Mouse (Mus musculus): ENCODE data around the gene Kiz. TPM values are rescaled to one million over a fixed set of nuclear protein-coding genes. Genes with fewer than 3 reads are reported as not detected.

Gene Kiz
- total RNA-seq (2021), result 10 to 100 TPM; 46.4 to 47.3 TPM
- long read RNA-seq, experiment 1, transcript Kiz-201 (14 exons, 2,183 nt), result major isoform, 57 of 81 reads
- long read RNA-seq, experiment 1, partial matches to known transcripts, result 8 of 81 reads
- long read RNA-seq, experiment 1, other reads (novel, unspliced or antisense), result 16 of 81 reads
- long read RNA-seq, experiment 2, transcript Kiz-201 (14 exons, 2,183 nt), result major isoform, 15 of 24 reads
- long read RNA-seq, experiment 2, partial matches to known transcripts, result 2 of 24 reads
- long read RNA-seq, experiment 2, other reads (novel, unspliced or antisense), result 7 of 24 reads

DNA sequence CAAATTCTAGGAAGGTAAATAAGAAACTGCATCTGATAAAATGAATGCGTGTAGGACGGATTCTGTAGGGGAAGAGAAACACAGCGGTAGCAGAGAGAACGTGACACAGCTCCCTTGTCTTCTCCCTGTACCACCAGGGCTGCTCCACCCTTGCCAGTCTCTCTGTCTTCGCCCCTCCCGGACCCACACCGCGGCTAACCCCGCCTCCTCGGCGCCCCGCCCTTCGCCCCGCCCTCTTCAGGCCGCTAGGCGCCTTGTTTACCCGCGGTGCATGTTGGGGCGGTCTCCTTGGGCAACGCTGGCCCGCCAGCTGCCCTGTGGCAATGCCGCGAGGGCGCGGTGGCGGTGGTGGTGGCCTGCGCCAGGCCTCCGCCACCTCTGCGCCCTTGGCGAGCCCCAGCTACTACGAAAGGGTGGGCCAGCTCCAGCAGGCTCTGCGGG is at the start of gene Kiz:
Gene Kiz, plus strand, starts transcription at position 266 of the 441 bp plus-strand sequence.
- DNase-seq, result peak; percentile 97 to 98

DNA sequence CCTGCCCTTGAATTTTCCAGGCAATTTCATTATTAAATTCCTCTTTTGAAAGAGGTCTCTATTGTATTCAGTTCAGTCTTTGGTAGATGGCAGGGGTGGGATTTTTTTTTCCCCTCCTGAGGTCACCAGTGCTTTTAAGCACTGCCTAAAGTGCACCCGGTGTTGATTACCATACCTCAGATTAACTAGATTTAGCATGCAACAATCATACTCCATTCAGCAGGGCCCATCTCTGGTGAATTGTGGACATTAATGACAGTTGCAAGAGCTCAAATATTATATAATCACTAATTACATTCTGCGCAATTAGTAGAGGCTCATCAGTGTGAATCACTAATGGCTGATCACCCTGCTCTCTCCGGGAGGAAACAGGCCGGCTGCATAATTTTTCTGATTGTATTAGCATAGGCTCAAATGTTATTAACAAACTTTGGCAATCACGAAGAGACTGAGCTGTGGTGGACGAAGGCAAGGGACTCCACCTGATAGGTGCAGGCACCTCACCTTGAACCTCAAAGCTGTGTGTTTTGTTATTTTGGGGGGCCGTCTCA is 45.9 kb upstream of the Kiz start:
- DNase-seq, result no peak

DNA sequence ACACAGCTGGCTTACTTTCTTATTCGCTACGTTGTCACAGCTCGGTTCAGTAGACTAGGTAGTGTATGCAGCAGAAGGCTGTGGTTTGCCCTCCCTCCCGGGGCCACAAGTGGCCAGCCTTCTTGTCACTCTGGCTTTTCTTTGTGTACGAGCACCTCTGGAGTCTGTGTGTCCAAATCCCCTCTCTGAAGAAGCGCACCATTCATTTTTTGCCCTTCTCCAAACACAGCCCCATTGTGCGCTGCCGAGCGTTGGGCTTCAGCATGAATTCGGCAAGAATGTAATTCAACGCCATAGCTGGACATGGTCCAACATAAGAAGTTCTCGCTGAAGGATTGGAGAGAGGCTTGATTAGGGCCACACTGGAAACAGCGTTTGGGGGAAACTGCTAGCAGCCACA is 45.0 kb upstream of the Kiz start:
- no peak for DNase-seq

GRCm38 (mm10) chr2:146814978-146815377 is 40.7 kb upstream of the Kiz start:
- DNase-seq, result no peak

- DNase-seq, result no peak
These were observed 36.6 kb upstream of the Kiz start for GRCm38 (mm10) chr2:146819065-146819464.

- DNase-seq, result no peak
These were observed 32.1 kb upstream of the Kiz start for GRCm38 (mm10) chr2:146823483-146823951.

GRCm38 (mm10) chr2:146824043-146824442 is 31.6 kb upstream of the Kiz start:
- DNase-seq, result no peak

DNA sequence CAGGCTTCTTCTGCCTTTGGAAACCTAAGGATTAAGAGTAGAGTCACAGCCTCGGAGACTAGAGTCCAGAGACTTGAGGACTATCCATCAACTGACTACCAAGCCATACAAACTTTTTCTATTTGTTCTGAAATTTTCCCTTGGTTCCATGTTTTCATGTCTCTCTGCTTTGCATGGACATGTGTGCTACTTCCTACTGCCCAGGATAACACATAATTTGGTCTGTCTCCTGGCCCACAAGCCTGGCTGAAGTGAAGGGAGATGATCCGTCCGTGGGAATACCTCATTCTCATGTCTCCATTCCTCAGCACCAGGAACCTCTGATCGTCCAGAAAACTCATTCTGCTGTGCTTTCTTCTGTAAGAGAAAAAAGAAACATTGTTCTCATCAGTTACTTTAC is 27.7 kb upstream of the Kiz start:
- DNase-seq, result no peak

DNA sequence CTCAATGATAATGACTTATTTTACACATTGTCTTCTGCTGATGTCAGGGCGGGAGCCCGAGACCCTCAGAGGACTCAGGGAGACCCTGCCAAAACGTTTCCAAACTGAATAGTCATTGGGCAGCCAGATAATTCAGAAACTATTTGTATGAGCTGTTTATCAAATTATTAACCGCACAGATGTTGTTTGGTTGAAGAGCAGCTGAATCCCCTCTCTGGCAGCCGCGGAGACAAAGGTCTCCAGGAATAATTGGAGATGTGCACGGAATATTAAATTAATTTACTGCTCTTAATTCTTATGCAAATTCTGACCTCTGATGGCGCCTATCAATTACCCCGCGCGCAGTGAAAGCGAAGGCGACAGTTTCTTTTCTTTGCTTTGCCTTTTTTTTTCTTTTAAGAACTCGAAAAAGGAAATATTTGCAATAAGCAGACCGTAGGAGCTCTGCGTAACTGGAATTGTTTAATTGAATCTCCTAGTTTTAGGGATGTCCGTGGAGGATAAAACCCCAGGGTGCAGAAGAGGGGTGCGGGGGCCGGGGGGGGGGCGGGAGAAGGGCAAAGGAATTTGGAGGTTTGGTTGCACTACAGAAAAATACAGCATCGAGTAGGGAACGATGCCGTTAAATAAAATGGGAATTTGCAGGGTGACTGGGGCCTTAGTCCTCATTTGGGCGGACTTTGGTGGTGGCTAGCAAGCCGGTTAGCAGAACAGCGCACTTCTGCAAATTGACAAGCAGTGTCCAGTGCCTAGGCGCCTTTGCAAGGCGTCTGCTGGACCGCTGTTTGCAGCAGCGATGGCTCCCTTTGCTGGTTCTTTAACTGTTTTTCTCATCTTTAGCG is 22.2 kb upstream of the Kiz start:
- DNase-seq, result no peak

GRCm38 (mm10) chr2:146834064-146834313 is 21.7 kb upstream of the Kiz start:
- DNase-seq, result no peak

DNA sequence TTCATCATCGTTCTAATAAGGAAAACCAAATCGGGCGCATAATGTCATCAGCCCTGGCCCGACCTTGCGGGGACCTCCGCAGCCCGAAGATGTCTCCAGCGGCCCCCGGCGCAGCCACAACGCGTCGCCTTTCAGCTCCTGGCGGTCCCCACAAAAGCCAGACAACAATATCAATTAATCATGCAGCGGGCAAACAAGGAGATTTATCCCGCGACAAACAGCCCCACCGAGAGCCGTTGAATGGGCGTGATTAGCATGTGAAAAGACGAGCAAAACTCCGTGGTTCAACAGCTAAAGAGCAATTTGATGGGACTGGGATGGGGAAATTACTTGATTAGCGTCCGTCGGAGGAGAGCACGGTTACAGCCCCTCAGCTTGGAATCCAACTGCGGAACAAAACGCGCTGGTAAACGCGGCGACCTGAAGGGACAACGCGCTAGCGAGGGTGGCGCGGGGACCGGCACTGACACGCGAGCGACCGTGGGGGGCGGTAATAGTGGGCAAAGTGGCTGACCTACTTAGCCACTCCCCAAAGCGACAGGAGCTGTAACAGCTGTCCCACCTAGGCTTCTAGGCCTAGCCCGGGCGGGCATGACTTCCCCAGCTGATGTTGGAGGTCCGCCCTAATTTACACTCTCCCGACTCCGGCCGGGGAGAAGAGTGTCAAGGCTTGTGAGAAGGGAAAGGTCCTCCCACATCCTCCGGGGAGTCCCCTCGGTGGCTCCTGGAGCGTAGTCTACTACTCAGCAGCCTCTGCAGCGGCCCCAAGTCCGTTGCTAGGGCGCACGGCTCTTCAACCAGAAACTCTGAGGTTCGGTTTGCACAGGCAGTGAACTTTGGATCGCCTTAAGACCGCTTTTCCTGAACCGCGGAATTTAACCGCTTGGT is 21.1 kb upstream of the Kiz start:
- peak; percentile 15 to 33 for DNase-seq

DNA sequence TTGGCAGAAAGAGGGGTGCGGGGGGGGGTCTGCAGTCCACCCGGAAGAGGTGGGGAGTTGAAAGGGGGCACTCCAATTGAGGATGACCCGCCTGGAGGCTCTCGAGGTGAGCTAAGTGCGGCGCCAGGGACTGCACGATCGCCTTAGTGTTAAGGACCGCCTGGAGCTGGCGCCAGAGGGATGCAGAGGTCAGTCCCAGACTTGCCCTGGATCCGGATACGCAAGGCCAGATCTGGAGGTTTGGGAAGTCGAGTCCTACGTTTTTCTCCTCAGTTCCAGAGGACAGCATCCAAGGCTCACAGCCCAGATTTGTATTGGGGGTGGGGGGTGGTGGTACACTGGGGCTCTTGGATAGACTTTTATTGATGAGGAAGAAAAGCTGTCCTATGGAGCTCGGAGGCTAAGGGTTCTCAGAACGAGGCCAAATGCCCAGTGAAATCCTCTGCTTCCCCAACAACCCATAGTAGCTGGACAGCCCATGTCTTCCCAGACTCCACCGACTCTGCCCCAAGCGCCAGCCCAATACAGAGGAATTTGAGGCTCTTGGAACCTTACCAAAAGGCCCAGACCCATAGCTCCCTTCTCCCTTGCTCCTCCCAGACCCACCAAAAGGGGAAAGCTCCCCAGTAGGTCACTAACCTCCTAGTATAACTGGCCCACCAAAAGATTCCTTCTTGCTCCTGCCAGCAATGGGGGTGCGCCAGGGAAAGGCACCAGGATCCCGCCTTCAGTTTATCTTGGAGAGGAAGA is 20.2 kb upstream of the Kiz start:
- peak in 1 of 2 experiments; percentile 5 for DNase-seq

- DNase-seq, result no peak
These were observed 19.4 kb upstream of the Kiz start for GRCm38 (mm10) chr2:146836246-146836645.

GRCm38 (mm10) chr2:146836871-146837550 is 18.7 kb upstream of the Kiz start:
- DNase-seq, result no peak

DNA sequence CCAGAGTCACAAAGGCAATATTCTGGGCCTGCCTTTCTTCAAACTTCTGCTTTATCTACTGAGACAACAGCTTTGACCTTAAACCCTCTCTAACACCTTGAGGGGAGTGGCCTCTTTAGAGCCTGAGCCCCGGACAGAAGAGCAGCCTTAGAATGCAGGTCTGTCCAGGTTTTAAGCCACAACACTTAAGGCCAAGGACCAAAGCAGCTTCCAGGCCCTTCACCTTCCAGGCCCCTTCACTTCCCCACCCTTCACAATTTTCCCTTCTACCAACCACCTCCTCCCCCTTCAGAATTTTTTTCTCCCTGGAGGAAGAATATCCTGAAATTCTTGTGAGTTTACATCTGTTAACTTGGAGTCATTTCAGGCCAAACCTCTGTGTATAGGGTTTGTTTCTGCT is 18.0 kb upstream of the Kiz start:
- no peak for DNase-seq

GRCm38 (mm10) chr2:146838596-146839302 is 16.9 kb upstream of the Kiz start:
- no peak for DNase-seq

- DNase-seq, result peak; percentile 2 to 8
These were observed 16.2 kb upstream of the Kiz start for GRCm38 (mm10) chr2:146839303-146840030.

GRCm38 (mm10) chr2:146847863-146848262 is 7.8 kb upstream of the Kiz start:
- no peak for DNase-seq

- DNase-seq, result no peak
These were observed 456 bp downstream of the Kiz start for GRCm38 (mm10) chr2:146856120-146856519.

GRCm38 (mm10) chr2:146856853-146857252 is 1.2 kb downstream of the Kiz start:
- no peak for DNase-seq
